ENCODE assay signal across 9 mouse cellular contexts in the genomic region with DNA sequence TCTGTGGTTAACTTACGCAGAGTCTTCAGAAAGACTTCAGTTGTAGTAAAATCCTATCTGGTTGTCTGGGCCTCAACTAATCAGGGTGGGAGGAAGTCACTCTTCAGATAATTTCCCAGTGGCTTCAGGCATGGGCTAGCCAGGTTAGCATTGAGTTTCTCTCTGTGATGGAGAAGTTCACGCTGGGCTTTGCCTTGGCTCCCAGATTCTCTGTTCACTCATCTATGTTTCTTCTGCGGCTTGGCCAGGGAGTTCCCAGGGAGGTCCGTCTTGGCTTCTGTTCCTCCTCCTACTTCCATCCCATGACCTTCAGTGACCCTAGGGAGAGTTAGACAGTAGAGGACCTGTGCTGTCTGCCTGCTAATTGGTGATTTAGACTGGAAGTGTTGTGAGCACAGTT.
DNase-seq lines count a peak whose midpoint lies in the region; ATAC-seq lines count a peak whose summit lies in the region.
"Had no signal": no experiment of that assay in that cellular context is flagged by ENCODE, and none has a peak within 500 bp of the region (broad histone marks: within the 10 kb centered on the region; RNA-seq: fewer than 3 reads in every experiment).

No protein-coding gene starts in this region.

- H3K27me3 ChIP-seq in heart, embryonic 10.5 days (ENCODE audit: insufficient read depth, poor library complexity, severe bottlenecking), result no peaks in the 10 kb centered on the region
- no peaks in the 10 kb centered on the region for H3K27me3 ChIP-seq in kidney, embryonic 15.5 days
- H3K27me3 ChIP-seq in neural tube, embryonic 13.5 days, result no peaks in the 10 kb centered on the region

- peak; percentile 51; the same call in 1 of the 2 replicates for ATAC-seq in erythroid progenitor cell, adult 5-6 weeks (replicated peaks; ENCODE audit: low FRiP score, poor library complexity, severe bottlenecking)
- 0 out of 2 replicates have a peak, but pooled peaks have one; percentile 11 for ATAC-seq in kidney, embryonic 15.5 days (replicated peaks; ENCODE audit: low FRiP score)
- peak; percentile 9; the same call in 1 of the 2 replicates for ATAC-seq in neural tube, embryonic 13.5 days (ENCODE audit: low read depth)

- no peaks in the 10 kb centered on the region for H3K9me3 ChIP-seq in heart, embryonic 10.5 days
- no peaks in the 10 kb centered on the region for H3K9me3 ChIP-seq in kidney, embryonic 15.5 days (replicated peaks)
- no peaks in the 10 kb centered on the region for H3K9me3 ChIP-seq in neural tube, embryonic 13.5 days

- H3K36me3 ChIP-seq in heart, embryonic 10.5 days, result no peaks in the 10 kb centered on the region
- H3K36me3 ChIP-seq in kidney, embryonic 15.5 days, result no peaks in the 10 kb centered on the region
- H3K36me3 ChIP-seq in neural tube, embryonic 13.5 days, result no peaks in the 10 kb centered on the region
- H3K36me3 ChIP-seq: G1E had no signal

- H3K27ac ChIP-seq in heart, embryonic 10.5 days, result peak overlapping the region; percentile 77
- peak overlapping the region; percentile 82 for H3K27ac ChIP-seq in kidney, embryonic 15.5 days
- peak overlapping the region; percentile 56 for H3K27ac ChIP-seq in neural tube, embryonic 13.5 days (replicated peaks)

- 0 out of 2 replicates have a peak overlapping the region, but pooled peaks have one; percentile 5 for H3K9ac ChIP-seq in kidney, embryonic 15.5 days
- 0 out of 2 replicates have a peak overlapping the region, but pooled peaks have one; percentile 31 for H3K9ac ChIP-seq in neural tube, embryonic 13.5 days

- DNase-seq in heart, embryonic 10.5 days (ENCODE audit: low spot score), result no peak
- no peak for DNase-seq in heart, adult 18-20 months
- no peak for DNase-seq in frontal cortex, adult 2 months (ENCODE audit: extremely low spot score in 1 of 2, low spot score in 1 of 2)
- DNase-seq in gastrocnemius, adult 18-20 months (ENCODE audit: low spot score), result no peak
- no peak for DNase-seq in adrenal gland, postnatal 14 days

- no peak overlapping the region for H3K4me3 ChIP-seq in heart, embryonic 10.5 days
- H3K4me3 ChIP-seq in kidney, embryonic 15.5 days (replicated peaks), result no peak overlapping the region
- no peak overlapping the region for H3K4me3 ChIP-seq in neural tube, embryonic 13.5 days

- H3K4me2 ChIP-seq in kidney, embryonic 15.5 days, result peak overlapping the region; percentile 44
- peak overlapping the region; percentile 35 for H3K4me2 ChIP-seq in neural tube, embryonic 13.5 days

- peaks cover 13% of the 10 kb centered on the region; the same call in 1 of the 2 replicates for H3K4me1 ChIP-seq in heart, embryonic 10.5 days
- H3K4me1 ChIP-seq in kidney, embryonic 15.5 days, result peaks cover 45% of the 10 kb centered on the region
- peaks cover 52% of the 10 kb centered on the region for H3K4me1 ChIP-seq in neural tube, embryonic 13.5 days (replicated peaks)

- 33% methylated on average over 4 of the region's 4 CpGs for WGBS in heart, embryonic 10.5 days
- 31% methylated on average over 4 of the region's 4 CpGs for WGBS in kidney, embryonic 15.5 days
- 47% methylated on average over 4 of the region's 4 CpGs for WGBS in neural tube, embryonic 13.5 days
